Mouse (Mus musculus) hindbrain, embryonic 12.5 days (tissue): Measurements from ENCODE around the gene Dnah10. TPM values are rescaled to one million over a fixed set of nuclear protein-coding genes. Genes with fewer than 3 reads are reported as not detected.

ENCODE experiments used
- ATAC-seq: fragments of 200-750 bp; cut with Nextera tagmentation; 2 replicates; pipeline ENCODE4 v1.8.0; 2017; ENCODE audit warnings: moderate TSS enrichment; ENCODE audit not compliant: low FRiP score
- H3K27ac ChIP-seq: fragments of 300-500 bp; sonication (generic); 2 replicates; pipeline ENCODE4 v1.5.1; 2016; ENCODE audit warnings: mild to moderate bottlenecking
- H3K27me3 ChIP-seq: fragments of 300-500 bp; sonication (generic); 2 replicates; pipeline ENCODE4 v1.6.1; 2016; ENCODE audit warnings: mild to moderate bottlenecking
- H3K36me3 ChIP-seq: fragments of 300-500 bp; sonication (generic); 2 replicates; pipeline ENCODE4 v1.6.1; 2016; ENCODE audit warnings: mild to moderate bottlenecking
- H3K4me1 ChIP-seq: fragments of 300-500 bp; sonication (generic); 2 replicates; pipeline ENCODE4 v1.6.1; 2016
- H3K4me2 ChIP-seq: fragments of 300-500 bp; sonication (generic); replicated peaks from 2 replicates; pipeline ENCODE4 v1.6.1; 2016; ENCODE audit warnings: mild to moderate bottlenecking
- H3K4me3 ChIP-seq: fragments of 300-500 bp; sonication (generic); 2 replicates; pipeline ENCODE4 v1.5.1; 2016; ENCODE audit warnings: mild to moderate bottlenecking
- H3K9ac ChIP-seq: fragments of 300-500 bp; sonication (generic); 2 replicates; pipeline ENCODE4 v1.6.1; 2016; ENCODE audit warnings: mild to moderate bottlenecking, moderate library complexity
- H3K9me3 ChIP-seq: fragments of 300-500 bp; sonication (generic); replicated peaks from 2 replicates; pipeline ENCODE4 v1.6.1; 2016; ENCODE audit warnings: mild to moderate bottlenecking
- WGBS: fragments of 180-500 bp; shearing (Covaris S2); methylation state at CpG from one replicate; pipeline ENCODE4 v1.1.7; 2016; 5-methylcytosine and 5-hydroxymethylcytosine counted together
- polyA plus RNA-seq: library from polyadenylated mRNA; unstranded; fragments of >200 nt; fragmentation: Nextera tagmentation; extraction: Ambion mirVana; gene quantifications from 2 replicates; pipeline ENCODE4 v1.2.1, GENCODE M21; 2016

Dnah10 gene
- polyA plus RNA-seq, 1 experiment from 2014 or later, result 0.40 TPM

GRCm38 (mm10) chr5:124853079-124853478, 128.2 kb downstream of the Dnah10 start:
- Histone ChIP-seq H3K9me3 (no peaks in the 10 kb centered on the region), H3K9ac (no peak overlapping the region), H3K4me1 (peaks cover 6% of the 10 kb centered on the region), H3K4me3 (no peak overlapping the region), H3K27me3 (no peaks in the 10 kb centered on the region), H3K4me2 (no peak overlapping the region), H3K27ac (no peak overlapping the region), H3K36me3 (no peaks in the 10 kb centered on the region)
- 84% methylated on average over 2 of the region's 2 CpGs for WGBS
- no peak for ATAC-seq

GRCm38 (mm10) chr5:124854202-124854601, 129.3 kb downstream of the Dnah10 start:
- WGBS, result 92% methylated on average over 4 of the region's 4 CpGs
- Histone ChIP-seq H3K9ac (no peak overlapping the region), H3K4me3 (no peak overlapping the region), H3K27me3 (peaks cover 3% of the 10 kb centered on the region; the same call in 1 of the 2 replicates), H3K9me3 (no peaks in the 10 kb centered on the region), H3K4me1 (peaks cover 6% of the 10 kb centered on the region), H3K4me2 (no peak overlapping the region), H3K27ac (no peak overlapping the region), H3K36me3 (no peaks in the 10 kb centered on the region)
- ATAC-seq, result no peak

DNA sequence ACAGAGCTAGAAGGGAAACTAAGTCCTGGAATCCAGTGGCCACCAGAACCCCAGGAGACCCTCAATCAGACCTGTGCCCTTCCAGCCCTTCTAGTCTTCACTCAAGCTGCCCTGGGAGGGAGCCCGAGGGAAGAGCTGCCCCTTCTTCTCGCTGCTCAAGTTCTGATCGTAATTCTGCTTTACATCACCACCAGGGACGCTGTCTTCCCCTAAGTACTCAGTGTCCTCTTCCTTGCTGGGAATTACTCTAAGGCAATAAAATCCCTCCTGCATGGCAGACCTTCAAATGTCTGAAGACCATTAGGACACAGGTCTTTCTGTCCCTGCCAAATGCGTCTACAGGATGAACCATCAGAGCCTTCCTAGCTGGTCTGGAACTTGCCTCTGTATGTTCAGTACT, 135.1 kb downstream of the Dnah10 start:
- ATAC-seq, result no peak
- Histone ChIP-seq H3K27ac (no peak overlapping the region), H3K4me3 (no peak overlapping the region), H3K36me3 (no peaks in the 10 kb centered on the region), H3K27me3 (peaks cover 19% of the 10 kb centered on the region), H3K4me1 (peaks cover 30% of the 10 kb centered on the region), H3K4me2 (peak overlapping the region; percentile 19), H3K9ac (no peak overlapping the region), H3K9me3 (no peaks in the 10 kb centered on the region)
- 8% methylated on average over 5 of the region's 5 CpGs for WGBS

DNA sequence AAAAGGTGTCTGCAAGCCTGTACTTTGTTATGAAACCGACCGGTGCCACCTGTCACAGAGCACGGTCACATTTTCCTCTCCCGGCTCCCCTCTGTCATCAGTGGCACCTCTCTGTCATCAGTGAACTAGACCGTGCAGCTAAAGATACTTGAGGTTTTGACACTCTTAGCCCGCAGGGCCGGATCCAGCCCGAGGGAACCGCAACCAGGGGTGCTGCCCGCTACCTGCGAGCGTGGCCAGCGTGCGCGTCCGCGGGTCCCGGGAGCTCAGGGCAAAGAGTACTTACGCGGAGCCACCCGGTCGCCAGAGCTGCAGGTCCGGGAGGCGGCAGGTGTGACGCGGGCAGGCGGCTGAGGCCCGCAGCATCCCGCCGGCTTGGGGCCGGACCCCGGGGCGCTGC, 136.6 kb downstream of the Dnah10 start:
- peak; percentile 17; the same call in 1 of the 2 replicates for ATAC-seq
- H3K4me2 ChIP-seq, result peak overlapping the region; percentile 97
- WGBS, result under 1% methylated on average over 32 of the region's 33 CpGs
- peaks cover 34% of the 10 kb centered on the region for H3K4me1 ChIP-seq
- H3K9ac ChIP-seq, result peak overlapping the region; percentile 94
- H3K36me3 ChIP-seq, result 0 out of 2 replicates have a peak, but pooled peaks cover 3% of the 10 kb centered on the region
- peak overlapping the region; percentile 97 for H3K27ac ChIP-seq
- H3K4me3 ChIP-seq, result peak overlapping the region; percentile 97
- H3K27me3 ChIP-seq, result peaks cover 19% of the 10 kb centered on the region
- no peaks in the 10 kb centered on the region for H3K9me3 ChIP-seq

DNA sequence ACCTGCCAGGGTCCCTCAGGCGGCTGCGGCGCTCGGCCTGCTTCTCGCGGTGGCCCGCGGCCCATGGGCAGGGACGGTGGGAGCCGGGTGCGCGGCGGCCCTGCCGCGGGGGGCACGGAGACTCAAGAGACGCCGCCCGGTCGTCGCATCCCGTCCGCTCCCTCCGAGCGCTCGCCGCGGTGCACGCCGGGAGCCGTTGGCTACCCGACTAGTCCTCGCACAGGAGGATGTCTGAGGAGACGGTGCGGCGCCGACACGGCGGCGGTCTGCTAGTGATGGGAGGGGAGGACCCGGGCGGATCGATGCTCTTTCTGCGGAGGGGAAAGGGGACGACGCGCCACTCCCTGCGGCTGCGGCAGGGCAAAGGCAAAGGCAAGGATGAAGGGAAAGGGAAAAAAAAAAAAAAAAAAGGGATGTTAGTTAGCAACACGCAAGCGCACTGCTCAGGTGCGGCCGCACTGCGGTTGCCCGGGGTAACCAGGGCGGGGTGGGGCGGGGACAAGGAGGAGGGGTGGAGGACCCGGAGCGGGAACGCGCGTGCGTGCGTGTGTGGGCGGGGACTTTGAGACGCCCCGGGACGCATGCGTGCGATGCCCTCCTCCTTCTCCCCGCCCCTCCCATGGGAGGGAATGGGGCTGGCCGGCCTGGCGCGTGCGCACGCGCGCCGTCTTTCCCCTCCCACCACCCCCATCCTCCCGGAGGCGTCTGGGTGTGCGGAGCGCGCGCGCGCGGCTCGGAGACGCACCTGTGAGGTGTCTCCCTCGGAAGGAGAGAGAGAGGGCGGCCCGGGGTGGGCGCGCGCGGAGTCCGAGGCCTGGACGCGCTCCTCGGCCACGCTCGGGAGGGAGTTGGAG, 137.4 kb downstream of the Dnah10 start, which contains the start of the genes Ccdc92 and Zfp664:
Gene Ccdc92, minus strand, starts transcription at position 412 of the 854 bp plus-strand sequence.
Gene Zfp664, plus strand, starts transcription at position 679 of the 854 bp plus-strand sequence.
- H3K27me3 ChIP-seq, result peaks cover 19% of the 10 kb centered on the region
- under 1% methylated on average over 84 of the region's 103 CpGs for WGBS
- peak; percentile 92 for ATAC-seq

DNA sequence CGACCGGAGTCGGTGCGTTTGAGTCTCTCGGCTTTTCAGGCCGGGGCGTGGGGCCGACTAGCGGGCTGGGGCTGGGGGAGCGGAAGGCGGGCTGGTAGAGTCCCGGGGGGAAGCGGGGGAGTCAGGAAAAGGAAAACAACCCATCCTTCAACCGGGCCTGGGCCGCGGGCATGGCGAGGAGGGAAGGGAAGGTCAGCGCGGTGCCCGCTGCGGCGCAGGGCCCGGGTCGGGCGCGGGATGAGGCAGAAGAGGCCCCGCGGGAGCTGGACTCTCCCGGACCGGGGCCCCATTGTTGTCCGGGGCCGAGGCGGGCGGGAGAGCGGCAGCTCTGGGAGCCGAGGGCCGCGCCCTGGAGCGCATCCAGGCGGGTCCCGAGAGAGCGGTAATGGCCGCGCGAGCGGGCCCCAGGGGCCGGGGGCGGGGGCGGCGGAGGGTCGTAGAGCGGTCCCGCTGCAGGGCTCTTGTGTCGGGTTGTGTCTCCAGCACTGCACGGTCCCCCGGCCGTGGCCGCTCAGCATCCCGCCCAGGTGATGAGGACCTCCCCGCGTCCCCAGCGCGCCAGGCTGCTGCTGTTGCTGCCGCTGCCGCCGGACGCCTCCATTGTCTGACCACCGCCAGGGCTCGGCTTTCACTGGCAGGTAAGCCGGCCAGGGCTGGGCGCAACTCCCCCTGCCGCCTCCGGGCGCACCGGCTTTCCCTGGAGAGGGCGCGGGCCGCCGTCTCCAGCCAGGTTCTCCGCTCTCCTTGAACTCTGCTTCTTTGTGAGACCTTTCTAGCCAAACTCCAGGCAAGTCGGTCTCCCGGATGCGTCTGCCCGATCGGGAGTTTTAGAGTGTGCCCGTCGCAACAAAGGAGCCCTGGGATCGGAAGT, 138.2 kb downstream of the Dnah10 start:
- no peak; the same call in 1 of the 2 replicates for ATAC-seq
- 0 out of 2 replicates have a peak, but pooled peaks cover 16% of the 10 kb centered on the region for H3K36me3 ChIP-seq
- peak overlapping the region; percentile 96 for H3K27ac ChIP-seq
- peaks cover 19% of the 10 kb centered on the region for H3K27me3 ChIP-seq
- H3K9me3 ChIP-seq, result no peaks in the 10 kb centered on the region
- H3K4me1 ChIP-seq, result peaks cover 39% of the 10 kb centered on the region
- H3K4me3 ChIP-seq, result peak overlapping the region; percentile 97
- H3K9ac ChIP-seq, result peak overlapping the region; percentile 98
- H3K4me2 ChIP-seq, result peak overlapping the region; percentile 74
- WGBS, result under 1% methylated on average over 82 of the region's 88 CpGs

More for the DNA sequence above, 137.4 kb downstream of the Dnah10 start, which contains the start of the genes Ccdc92 and Zfp664:
- Histone ChIP-seq H3K36me3 (0 out of 2 replicates have a peak, but pooled peaks cover 8% of the 10 kb centered on the region), H3K4me1 (peaks cover 34% of the 10 kb centered on the region), H3K4me2 (peak within 1 kb of the TSS; percentile 97), H3K9me3 (no peaks in the 10 kb centered on the region), H3K27ac (peak within 1 kb of the TSS; percentile 97), H3K4me3 (peak within 1 kb of the TSS; percentile 97), H3K9ac (peak within 1 kb of the TSS; percentile 98)

GRCm38 (mm10) chr5:124868981-124869380, 144.1 kb downstream of the Dnah10 start:
- H3K27ac ChIP-seq, result 0 out of 2 replicates have a peak overlapping the region, but pooled peaks have one; percentile 36
- peaks cover 27% of the 10 kb centered on the region for H3K4me1 ChIP-seq
- H3K36me3 ChIP-seq, result peaks cover 26% of the 10 kb centered on the region
- H3K27me3 ChIP-seq, result no peaks in the 10 kb centered on the region
- H3K4me3 ChIP-seq, result no peak overlapping the region
- no peak overlapping the region for H3K9ac ChIP-seq
- H3K9me3 ChIP-seq, result no peaks in the 10 kb centered on the region
- ATAC-seq, result no peak
- no peak overlapping the region for H3K4me2 ChIP-seq
- WGBS, result 49% methylated on average over 4 of the region's 4 CpGs

DNA sequence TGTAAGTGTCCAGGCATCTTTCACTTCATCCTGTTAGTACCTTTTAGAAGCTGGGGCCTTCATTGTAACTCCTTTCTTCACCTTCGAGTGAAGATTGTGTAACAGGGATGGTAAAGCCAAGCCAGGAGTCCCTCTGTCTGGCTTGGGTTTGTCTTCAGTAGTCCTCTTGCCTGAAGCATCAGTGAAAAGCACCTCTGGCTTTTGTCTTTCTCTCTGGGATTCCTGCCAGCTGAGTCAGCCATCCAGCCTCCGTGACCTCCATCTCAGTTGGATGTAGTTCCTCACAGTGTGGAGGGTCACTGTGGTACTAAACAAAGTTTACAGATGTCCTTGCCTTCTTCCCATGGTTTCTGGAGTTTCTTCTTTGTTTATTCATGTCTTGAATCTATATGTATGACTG, 147.1 kb downstream of the Dnah10 start:
- Histone ChIP-seq H3K27me3 (no peaks in the 10 kb centered on the region), H3K4me2 (no peak overlapping the region), H3K9ac (no peak overlapping the region), H3K4me1 (peaks cover 15% of the 10 kb centered on the region; the same call in 1 of the 2 replicates), H3K4me3 (no peak overlapping the region), H3K27ac (no peak overlapping the region), H3K36me3 (peaks cover 36% of the 10 kb centered on the region), H3K9me3 (no peaks in the 10 kb centered on the region)
- ATAC-seq, result no peak
- 70% methylated on average over 2 of the region's 2 CpGs for WGBS

- Histone ChIP-seq H3K27me3 (no peaks in the 10 kb centered on the region), H3K4me1 (peaks cover 9% of the 10 kb centered on the region; the same call in 1 of the 2 replicates), H3K36me3 (peaks cover 26% of the 10 kb centered on the region), H3K27ac (no peak overlapping the region), H3K9me3 (no peaks in the 10 kb centered on the region), H3K9ac (no peak overlapping the region), H3K4me3 (no peak overlapping the region), H3K4me2 (no peak overlapping the region)
- 84% methylated on average over 3 of the region's 3 CpGs for WGBS
- no peak for ATAC-seq
Measured at GRCm38 (mm10) chr5:124873096-124873495, 148.2 kb downstream of the Dnah10 start.

- ATAC-seq, result no peak
- Histone ChIP-seq H3K9me3 (no peaks in the 10 kb centered on the region), H3K4me3 (no peak overlapping the region), H3K4me2 (no peak overlapping the region), H3K4me1 (peaks cover 9% of the 10 kb centered on the region; the same call in 1 of the 2 replicates), H3K27ac (no peak overlapping the region), H3K36me3 (peaks cover 28% of the 10 kb centered on the region), H3K27me3 (no peaks in the 10 kb centered on the region), H3K9ac (no peak overlapping the region)
- 90% methylated on average over 6 of the region's 6 CpGs for WGBS
Measured at GRCm38 (mm10) chr5:124873890-124874601, 149.2 kb downstream of the Dnah10 start.

- H3K9ac ChIP-seq, result no peak overlapping the region
- H3K4me2 ChIP-seq, result no peak overlapping the region
- no peak overlapping the region for H3K27ac ChIP-seq
- WGBS, result 89% methylated on average over 4 of the region's 4 CpGs
- H3K9me3 ChIP-seq, result no peaks in the 10 kb centered on the region
- no peak overlapping the region for H3K4me3 ChIP-seq
- ATAC-seq, result no peak
- H3K36me3 ChIP-seq, result peaks cover 30% of the 10 kb centered on the region
- H3K27me3 ChIP-seq, result no peaks in the 10 kb centered on the region
- no peaks in the 10 kb centered on the region for H3K4me1 ChIP-seq
Measured at GRCm38 (mm10) chr5:124879251-124879650, 154.4 kb downstream of the Dnah10 start.
